Comparison of ENCODE assay signal across 35 mouse cellular contexts in genomic region chr14:34087856-34088398, GRCm38 (mm10). TPM values are rescaled to one million over a fixed set of nuclear protein-coding genes. Genes with fewer than 3 reads are reported as not detected.
DNase-seq lines count a peak whose midpoint lies in the region; ATAC-seq lines count a peak whose summit lies in the region.
"Had no signal": no experiment of that assay in that cellular context is flagged by ENCODE, and none has a peak within 500 bp of the region (broad histone marks: within the 10 kb centered on the region; RNA-seq: fewer than 3 reads in every experiment).

No protein-coding gene starts in this region.

- 91% methylated on average over 2 of the region's 2 CpGs for WGBS in midbrain, embryonic 10.5 days

- no peaks in the 10 kb centered on the region for H3K9me3 ChIP-seq in midbrain, embryonic 10.5 days (replicated peaks)
- H3K9me3 ChIP-seq: embryonic facial prominence, embryonic 13.5 days; heart, embryonic 13.5 days; hindbrain, embryonic 12.5 days; kidney, embryonic 15.5 days; liver, embryonic 15.5 days; megakaryocyte, embryonic 14.5 days; neural tube, embryonic 12.5 days had no signal

- H3K27me3 ChIP-seq in midbrain, embryonic 10.5 days (ENCODE audit: low read depth, poor library complexity, severe bottlenecking), result no peaks in the 10 kb centered on the region
- H3K27me3 ChIP-seq: embryonic facial prominence, embryonic 13.5 days; hindbrain, embryonic 12.5 days; kidney, embryonic 15.5 days; liver, embryonic 15.5 days; neural tube, embryonic 12.5 days had no signal

- ATAC-seq in erythroid progenitor cell, adult 5-6 weeks (replicated peaks; ENCODE audit: low FRiP score, poor library complexity, severe bottlenecking), result no peak
- ATAC-seq: activated CD4-positive, CD25-positive, alpha-beta regulatory T cell, adult 4 months; CD4-positive, CD25-positive, alpha-beta regulatory T cell, adult 4 months; forebrain, postnatal 0 days had no signal

- DNase-seq in lung, postnatal 36 days, result peak; percentile 9
- DNase-seq in lung, adult 18-20 months, result no peak
- peak; percentile 71 for DNase-seq in Muller cell, postnatal 12 days (ENCODE audit: inconsistent ontology term)
- peak; percentile 18 for DNase-seq in brain, adult 2 months (ENCODE audit: low read depth, low spot score)
- DNase-seq in midbrain, embryonic 10.5 days (ENCODE audit: low spot score), result no peak
- DNase-seq in ovary, postnatal 10 days (ENCODE audit: low spot score), result no peak
- DNase-seq: adrenal gland, postnatal 10 days; cerebellum, adult 2 months; cerebellum, postnatal 25 days; forebrain, postnatal 0 days; gastrocnemius, postnatal 25 days; heart, adult 2 months; heart, postnatal 14 days; kidney, adult 11 months; layer of hippocampus, adult 9-11 months; liver; lung, postnatal 14 days; midbrain, embryonic 14.5 days; retina, postnatal 1 day; right cerebral cortex, postnatal 25 days had no signal

- H3K27ac ChIP-seq in midbrain, embryonic 10.5 days (replicated peaks), result no peak overlapping the region
- H3K27ac ChIP-seq: embryonic facial prominence, embryonic 13.5 days; heart, adult 2 months; heart, embryonic 13.5 days; hindbrain, embryonic 12.5 days; kidney, embryonic 15.5 days; left cerebral cortex, adult 2 months; liver, embryonic 15.5 days; neural tube, embryonic 12.5 days had no signal

- H3K36me3 ChIP-seq in midbrain, embryonic 10.5 days, result no peaks in the 10 kb centered on the region
- H3K36me3 ChIP-seq: embryonic facial prominence, embryonic 13.5 days; heart, embryonic 13.5 days; hindbrain, embryonic 12.5 days; kidney, embryonic 15.5 days; liver, embryonic 15.5 days; neural tube, embryonic 12.5 days had no signal

- H3K4me1 ChIP-seq in midbrain, embryonic 10.5 days, result no peaks in the 10 kb centered on the region
- H3K4me1 ChIP-seq: embryonic facial prominence, embryonic 13.5 days; heart, embryonic 13.5 days; hindbrain, embryonic 12.5 days; kidney, embryonic 15.5 days; liver, embryonic 15.5 days; megakaryocyte, embryonic 14.5 days; neural tube, embryonic 12.5 days had no signal

- no peak overlapping the region for H3K4me3 ChIP-seq in midbrain, embryonic 10.5 days
- H3K4me3 ChIP-seq: embryonic facial prominence, embryonic 13.5 days; heart, adult 2 months; heart, embryonic 13.5 days; hindbrain, embryonic 12.5 days; kidney, embryonic 15.5 days; left cerebral cortex, adult 2 months; liver, embryonic 15.5 days; megakaryocyte, embryonic 14.5 days; neural tube, embryonic 12.5 days had no signal

RNA-seq across cellular contexts. Expression of gene Anxa8, which starts 2.1 kb away (rescaled TPM):
- 0.47 and 0.91 TPM in 2 replicates for polyA plus RNA-seq in midbrain, embryonic 10.5 days (2016; fragmentation: Nextera tagmentation; extraction: Ambion mirVana)
- total RNA-seq in erythroid progenitor cell, adult 5-6 weeks (2015; ENCODE audit: low replicate concordance), result not detected in 2 replicates
- not detected in 2 replicates for total RNA-seq in erythroid progenitor cell, adult 5-6 weeks (2017; ENCODE audit: low replicate concordance)
- polyA plus RNA-seq: activated CD4-positive, CD25-positive, alpha-beta regulatory T cell, adult 4 months; CD4-positive, CD25-positive, alpha-beta regulatory T cell, adult 4 months; midbrain, embryonic 14.5 days had no signal

RNA-seq across cellular contexts. Expression of gene A630023A22Rik, which starts 14.6 kb away (rescaled TPM):
- polyA plus RNA-seq in midbrain, embryonic 10.5 days (2016; fragmentation: Nextera tagmentation; extraction: Ambion mirVana), result not detected in 2 replicates
- total RNA-seq in erythroid progenitor cell, adult 5-6 weeks (2015; ENCODE audit: low replicate concordance), result not detected in 2 replicates
- not detected in 2 replicates for total RNA-seq in erythroid progenitor cell, adult 5-6 weeks (2017; ENCODE audit: low replicate concordance)
- total RNA-seq: adrenal gland, postnatal 10 days; forebrain, postnatal 0 days; gastrocnemius, postnatal 25 days; heart, adult 2 months; heart, postnatal 14 days; left cerebral cortex, adult 2 months; left cerebral cortex, postnatal 36 days had no signal
- polyA plus RNA-seq: activated CD4-positive, CD25-positive, alpha-beta regulatory T cell, adult 4 months; CD4-positive, CD25-positive, alpha-beta regulatory T cell, adult 4 months; cerebellum, adult 2 months; embryonic facial prominence, embryonic 13.5 days; forebrain, embryonic 11.5 days; forebrain, postnatal 0 days; heart, adult 2 months; heart, embryonic 13.5 days; hindbrain, embryonic 12.5 days; large intestine, adult 2 months; liver, embryonic 15.5 days; midbrain, embryonic 14.5 days; neural tube, embryonic 12.5 days; spleen, adult 2 months had no signal

RNA-seq across cellular contexts. Expression of gene Antxrl, which starts 35.4 kb away (rescaled TPM):
- polyA plus RNA-seq in midbrain, embryonic 10.5 days (2016; fragmentation: Nextera tagmentation; extraction: Ambion mirVana), result not detected in 2 replicates
- total RNA-seq in erythroid progenitor cell, adult 5-6 weeks (2015; ENCODE audit: low replicate concordance), result not detected in 2 replicates
- total RNA-seq in erythroid progenitor cell, adult 5-6 weeks (2017; ENCODE audit: low replicate concordance), result not detected in 2 replicates
- total RNA-seq: adrenal gland, postnatal 10 days; forebrain, postnatal 0 days; gastrocnemius, postnatal 25 days; heart, adult 2 months; heart, postnatal 14 days; left cerebral cortex, adult 2 months; left cerebral cortex, postnatal 36 days had no signal
- polyA plus RNA-seq: activated CD4-positive, CD25-positive, alpha-beta regulatory T cell, adult 4 months; CD4-positive, CD25-positive, alpha-beta regulatory T cell, adult 4 months; cerebellum, adult 2 months; embryonic facial prominence, embryonic 13.5 days; forebrain, embryonic 11.5 days; forebrain, postnatal 0 days; heart, embryonic 13.5 days; hindbrain, embryonic 12.5 days; kidney, embryonic 15.5 days; large intestine, adult 2 months; liver, embryonic 15.5 days; midbrain, embryonic 14.5 days; neural tube, embryonic 12.5 days; spleen, adult 2 months had no signal

Comparison
In these comparisons a context has a peak if more than half of its experiments do, and no peak if none do; other contexts are left out.
1. DNase-seq: peak in lung, postnatal 36 days (single experiment), Muller cell, postnatal 12 days (single experiment) and brain, adult 2 months (single experiment); none in lung, adult 18-20 months (0 of 2), midbrain, embryonic 10.5 days (single experiment) and ovary, postnatal 10 days (single experiment).